Mouse (Mus musculus): ENCODE data around the gene Cdh12. TPM values are rescaled to one million over a fixed set of nuclear protein-coding genes. Genes with fewer than 3 reads are reported as not detected.

Gene Cdh12
- polyA plus RNA-seq, 1 experiment, result not detected

DNA sequence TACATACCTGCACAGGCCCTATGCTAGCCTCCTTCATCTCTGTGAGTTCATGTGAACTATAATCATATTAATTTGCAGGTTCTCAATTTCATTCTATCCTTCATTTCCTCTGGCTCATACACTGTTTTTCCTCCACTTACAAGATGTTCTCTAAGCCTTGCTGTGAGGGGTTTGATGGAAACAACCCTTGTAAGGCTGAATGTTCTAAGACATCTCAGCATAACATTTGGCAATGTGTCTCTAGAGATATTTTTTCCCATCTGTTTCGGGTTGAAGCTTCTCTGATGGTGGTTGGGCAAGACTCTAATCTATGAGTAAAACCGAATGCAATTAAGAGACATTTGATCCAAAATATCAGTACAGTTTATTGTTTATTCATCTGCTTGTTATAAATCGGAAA, 444.4 kb downstream of the Cdh12 start:
- no peak overlapping the region for H3K27ac ChIP-seq (ENCODE audit: insufficient read depth, low read length)
- 86% methylated on average over 3 of the region's 3 CpGs for WGBS
- H3K36me3 ChIP-seq (ENCODE audit: control insufficient read depth, insufficient read depth, low read length), result no peaks in the 10 kb centered on the region
- DNase-seq (ENCODE audit: low read depth in 1 of 2, low spot score in 2 of 2), result no peak
- H3K27me3 ChIP-seq (ENCODE audit: control insufficient read depth, insufficient read depth, low read length), result no peaks in the 10 kb centered on the region
- TF ChIP-seq POLR2A (IDR thresholded peaks at IDR 0.05; ENCODE audit: low read depth, low read length), result no peak
- no peak for TF ChIP-seq CTCF (IDR thresholded peaks at IDR 0.05; ENCODE audit: extremely low read depth, insufficient read depth, insufficient read length, insufficient replicate concordance)
- no peaks in the 10 kb centered on the region for H3K4me1 ChIP-seq (ENCODE audit: control insufficient read depth, insufficient read depth, insufficient read length)
- H3K4me3 ChIP-seq (ENCODE audit: extremely low read depth, insufficient read depth, insufficient read length), result no peak overlapping the region

DNA sequence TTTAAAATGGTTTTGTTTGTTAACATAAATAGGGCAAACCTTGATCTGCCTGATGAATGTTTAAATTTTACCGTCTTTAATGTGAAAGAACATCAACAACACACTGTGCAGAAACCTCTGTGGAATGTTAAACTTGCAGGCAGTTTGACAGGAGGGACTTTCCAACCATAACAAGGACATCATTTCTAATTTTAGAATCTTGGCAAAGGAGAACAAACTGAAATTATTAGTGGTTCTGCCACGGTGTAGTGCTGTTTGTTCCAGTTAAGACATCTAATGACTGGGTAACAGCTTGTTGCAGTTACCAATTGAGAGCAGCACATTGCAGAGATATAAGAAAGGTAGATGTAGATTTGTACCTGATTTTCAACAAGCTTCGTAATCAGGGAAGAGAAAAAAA, 453.5 kb downstream of the Cdh12 start:
- TF ChIP-seq CTCF (IDR thresholded peaks at IDR 0.05; ENCODE audit: extremely low read depth, insufficient read depth, insufficient read length, insufficient replicate concordance), result no peak
- TF ChIP-seq POLR2A (IDR thresholded peaks at IDR 0.05; ENCODE audit: low read depth, low read length), result no peak
- Histone ChIP-seq H3K36me3 (ENCODE audit: control insufficient read depth, insufficient read depth, low read length) (no peaks in the 10 kb centered on the region), H3K27me3 (ENCODE audit: control insufficient read depth, insufficient read depth, low read length) (no peaks in the 10 kb centered on the region), H3K4me3 (ENCODE audit: extremely low read depth, insufficient read depth, insufficient read length) (no peak overlapping the region), H3K27ac (ENCODE audit: insufficient read depth, low read length) (no peak overlapping the region), H3K4me1 (ENCODE audit: control insufficient read depth, insufficient read depth, insufficient read length) (no peaks in the 10 kb centered on the region)
- no peak for DNase-seq (ENCODE audit: low read depth in 1 of 2, low spot score in 2 of 2)
- 70% methylated on average over 3 of the region's 3 CpGs for WGBS

DNA sequence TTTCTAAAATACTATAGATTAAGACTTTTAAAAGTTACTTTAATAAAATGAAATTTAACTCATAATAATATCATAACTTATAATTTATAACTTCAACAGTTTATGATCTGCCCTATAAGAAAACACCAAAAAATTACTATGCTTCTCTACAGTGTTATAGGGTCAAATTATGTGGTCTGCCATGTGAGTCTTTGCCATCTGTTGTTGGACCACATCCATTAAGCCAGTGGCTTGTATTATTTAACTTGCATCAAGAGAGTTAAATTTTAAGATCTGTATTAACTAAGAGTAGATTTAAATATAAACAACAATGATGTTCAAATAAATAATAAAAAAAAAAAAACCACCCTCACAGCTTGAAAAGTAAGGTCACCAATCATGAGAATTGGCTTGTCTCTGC, 479.2 kb downstream of the Cdh12 start:
- Histone ChIP-seq H3K4me3 (ENCODE audit: extremely low read depth, insufficient read depth, insufficient read length) (no peak overlapping the region), H3K27me3 (ENCODE audit: control insufficient read depth, insufficient read depth, low read length) (no peaks in the 10 kb centered on the region), H3K27ac (ENCODE audit: insufficient read depth, low read length) (no peak overlapping the region), H3K36me3 (ENCODE audit: control insufficient read depth, insufficient read depth, low read length) (no peaks in the 10 kb centered on the region), H3K4me1 (ENCODE audit: control insufficient read depth, insufficient read depth, insufficient read length) (no peaks in the 10 kb centered on the region)
- DNase-seq (ENCODE audit: low read depth in 1 of 2, low spot score in 2 of 2), result no peak
- TF ChIP-seq POLR2A (IDR thresholded peaks at IDR 0.05; ENCODE audit: low read depth, low read length), result no peak
- TF ChIP-seq CTCF (IDR thresholded peaks at IDR 0.05; ENCODE audit: extremely low read depth, insufficient read depth, insufficient read length, insufficient replicate concordance), result no peak

DNA sequence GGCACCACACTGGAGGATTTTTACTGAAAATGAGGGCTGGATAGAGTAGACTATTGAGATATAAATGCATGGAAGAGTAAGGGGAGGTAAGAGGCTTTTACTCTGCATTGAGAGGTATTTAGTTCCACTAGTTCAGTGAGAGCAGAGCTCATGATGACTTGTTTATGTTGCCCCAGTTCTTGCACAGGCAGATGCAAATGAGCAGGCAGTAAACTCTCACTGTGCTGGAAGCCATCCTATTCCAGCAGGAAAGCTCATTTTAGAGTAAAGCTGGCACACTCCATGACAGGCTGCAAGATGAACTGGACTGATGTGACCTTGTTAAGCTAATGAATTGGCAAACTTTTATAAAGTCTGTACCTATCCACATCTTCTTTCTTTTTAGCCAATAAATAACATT, 494.9 kb downstream of the Cdh12 start:
- no peak for DNase-seq (ENCODE audit: low read depth in 1 of 2, low spot score in 2 of 2)
- H3K36me3 ChIP-seq (ENCODE audit: control insufficient read depth, insufficient read depth, low read length), result no peaks in the 10 kb centered on the region
- H3K27ac ChIP-seq (ENCODE audit: insufficient read depth, low read length), result no peak overlapping the region
- H3K4me3 ChIP-seq (ENCODE audit: extremely low read depth, insufficient read depth, insufficient read length), result no peak overlapping the region
- TF ChIP-seq POLR2A (IDR thresholded peaks at IDR 0.05; ENCODE audit: low read depth, low read length) (no peak), CTCF (IDR thresholded peaks at IDR 0.05; ENCODE audit: extremely low read depth, insufficient read depth, insufficient read length, insufficient replicate concordance) (no peak)
- H3K4me1 ChIP-seq (ENCODE audit: control insufficient read depth, insufficient read depth, insufficient read length), result no peaks in the 10 kb centered on the region
- no peaks in the 10 kb centered on the region for H3K27me3 ChIP-seq (ENCODE audit: control insufficient read depth, insufficient read depth, low read length)

DNA sequence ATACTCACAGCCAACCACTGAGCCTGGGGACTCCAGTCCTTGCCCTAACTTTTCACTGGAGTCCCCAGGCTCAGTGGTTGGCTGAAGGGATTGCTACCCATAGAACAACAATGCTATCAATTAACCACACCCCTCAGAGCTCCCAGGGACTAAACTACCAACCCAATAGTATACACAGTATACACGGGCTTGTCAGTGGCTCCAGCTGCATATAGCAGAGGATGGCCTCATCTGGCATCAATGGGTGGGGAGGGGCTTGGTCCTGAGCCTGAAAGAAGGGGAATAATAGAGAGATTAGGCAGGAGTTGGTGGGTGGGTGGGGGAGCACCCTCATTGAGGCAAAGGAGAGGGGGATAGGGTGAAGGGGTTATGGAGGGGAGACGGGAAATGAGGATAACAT, 518.4 kb downstream of the Cdh12 start:
- Histone ChIP-seq H3K4me1 (ENCODE audit: control insufficient read depth, insufficient read depth, insufficient read length) (no peaks in the 10 kb centered on the region), H3K27me3 (ENCODE audit: control insufficient read depth, insufficient read depth, low read length) (no peaks in the 10 kb centered on the region; the same call in 1 of the 2 replicates), H3K4me3 (ENCODE audit: extremely low read depth, insufficient read depth, insufficient read length) (no peak overlapping the region), H3K27ac (ENCODE audit: insufficient read depth, low read length) (no peak overlapping the region), H3K36me3 (ENCODE audit: control insufficient read depth, insufficient read depth, low read length) (no peaks in the 10 kb centered on the region)
- no peak for TF ChIP-seq CTCF (IDR thresholded peaks at IDR 0.05; ENCODE audit: extremely low read depth, insufficient read depth, insufficient read length, insufficient replicate concordance)
- no peak for TF ChIP-seq POLR2A (IDR thresholded peaks at IDR 0.05; ENCODE audit: low read depth, low read length)
- DNase-seq (ENCODE audit: low read depth in 1 of 2, low spot score in 2 of 2), result no peak
- 78% methylated on average over 2 of the region's 2 CpGs for whole genome bisulfite sequencing

DNA sequence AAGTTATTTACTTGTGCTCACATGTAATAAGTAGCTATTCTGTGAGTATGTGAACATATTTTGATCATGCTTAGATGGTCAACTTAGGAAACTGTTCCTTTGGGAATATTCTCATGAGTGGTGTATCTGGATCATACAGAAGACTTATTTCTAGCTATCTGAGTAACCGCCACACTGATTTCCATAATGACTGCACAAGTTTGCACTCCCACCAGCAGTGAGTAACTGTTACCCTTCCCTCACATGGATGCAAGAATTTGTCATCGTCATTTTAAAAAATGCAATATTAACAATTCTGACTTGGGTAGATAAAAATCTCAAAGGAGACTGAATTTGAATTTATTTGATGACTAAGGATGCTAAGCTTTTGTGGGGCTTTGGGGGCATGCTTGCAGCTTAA, 522.0 kb downstream of the Cdh12 start:
- DNase-seq (ENCODE audit: low read depth in 1 of 2, low spot score in 2 of 2), result no peak
- Histone ChIP-seq H3K36me3 (ENCODE audit: control insufficient read depth, insufficient read depth, low read length) (no peaks in the 10 kb centered on the region), H3K27me3 (ENCODE audit: control insufficient read depth, insufficient read depth, low read length) (no peaks in the 10 kb centered on the region), H3K4me1 (ENCODE audit: control insufficient read depth, insufficient read depth, insufficient read length) (no peaks in the 10 kb centered on the region), H3K27ac (ENCODE audit: insufficient read depth, low read length) (no peak overlapping the region), H3K4me3 (ENCODE audit: extremely low read depth, insufficient read depth, insufficient read length) (no peak overlapping the region)
- TF ChIP-seq CTCF (IDR thresholded peaks at IDR 0.05; ENCODE audit: extremely low read depth, insufficient read depth, insufficient read length, insufficient replicate concordance) (no peak), POLR2A (IDR thresholded peaks at IDR 0.05; ENCODE audit: low read depth, low read length) (no peak)
- 91% methylated on average over 2 of the region's 2 CpGs for WGBS

DNA sequence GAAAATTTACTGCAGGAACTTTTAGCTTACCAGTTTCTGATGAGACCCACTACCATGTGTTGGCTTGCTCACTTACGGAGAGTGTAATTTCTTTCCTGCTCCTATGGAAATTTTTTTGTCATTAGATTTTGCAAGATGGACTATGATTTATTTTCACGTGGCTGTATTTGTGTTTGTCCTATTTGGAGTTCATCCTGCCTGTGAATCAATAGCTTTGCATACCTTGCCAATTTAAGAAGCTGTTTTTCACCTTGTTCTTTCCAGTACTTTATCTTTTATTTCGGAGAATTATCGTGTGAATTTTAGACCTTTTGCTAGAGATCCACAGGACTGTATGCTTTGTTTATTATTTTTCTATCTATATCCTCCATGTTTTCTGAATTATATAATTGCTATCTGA, 551.5 kb downstream of the Cdh12 start:
- Histone ChIP-seq H3K27ac (ENCODE audit: insufficient read depth, low read length) (no peak overlapping the region), H3K4me1 (ENCODE audit: control insufficient read depth, insufficient read depth, insufficient read length) (no peaks in the 10 kb centered on the region), H3K36me3 (ENCODE audit: control insufficient read depth, insufficient read depth, low read length) (no peaks in the 10 kb centered on the region), H3K4me3 (ENCODE audit: extremely low read depth, insufficient read depth, insufficient read length) (no peak overlapping the region), H3K27me3 (ENCODE audit: control insufficient read depth, insufficient read depth, low read length) (no peaks in the 10 kb centered on the region)
- DNase-seq (ENCODE audit: low read depth in 1 of 2, low spot score in 2 of 2), result no peak
- 76% methylated on average over 4 of the region's 4 CpGs for WGBS
- TF ChIP-seq POLR2A (IDR thresholded peaks at IDR 0.05; ENCODE audit: low read depth, low read length), result no peak
- TF ChIP-seq CTCF (IDR thresholded peaks at IDR 0.05; ENCODE audit: extremely low read depth, insufficient read depth, insufficient read length, insufficient replicate concordance), result no peak

Data from spleen, adult 2 months (tissue).